Mouse (Mus musculus): ENCODE results near the gene Iqcf1.

GRCm38 (mm10) chr9:106451899-106452298 is 47.9 kb upstream of the Iqcf1 start:
- TF ChIP-seq CTCF (IDR thresholded peaks at IDR 0.05; ENCODE audit: control insufficient read depth, insufficient read depth, low read length) (no peak), POLR2A (IDR thresholded peaks at IDR 0.05; ENCODE audit: borderline replicate concordance, control insufficient read depth, low read depth, low read length) (no peak)

All from bone marrow, adult 2 months (tissue).